8 mouse cellular contexts compared by ENCODE assay signal in the genomic region with DNA sequence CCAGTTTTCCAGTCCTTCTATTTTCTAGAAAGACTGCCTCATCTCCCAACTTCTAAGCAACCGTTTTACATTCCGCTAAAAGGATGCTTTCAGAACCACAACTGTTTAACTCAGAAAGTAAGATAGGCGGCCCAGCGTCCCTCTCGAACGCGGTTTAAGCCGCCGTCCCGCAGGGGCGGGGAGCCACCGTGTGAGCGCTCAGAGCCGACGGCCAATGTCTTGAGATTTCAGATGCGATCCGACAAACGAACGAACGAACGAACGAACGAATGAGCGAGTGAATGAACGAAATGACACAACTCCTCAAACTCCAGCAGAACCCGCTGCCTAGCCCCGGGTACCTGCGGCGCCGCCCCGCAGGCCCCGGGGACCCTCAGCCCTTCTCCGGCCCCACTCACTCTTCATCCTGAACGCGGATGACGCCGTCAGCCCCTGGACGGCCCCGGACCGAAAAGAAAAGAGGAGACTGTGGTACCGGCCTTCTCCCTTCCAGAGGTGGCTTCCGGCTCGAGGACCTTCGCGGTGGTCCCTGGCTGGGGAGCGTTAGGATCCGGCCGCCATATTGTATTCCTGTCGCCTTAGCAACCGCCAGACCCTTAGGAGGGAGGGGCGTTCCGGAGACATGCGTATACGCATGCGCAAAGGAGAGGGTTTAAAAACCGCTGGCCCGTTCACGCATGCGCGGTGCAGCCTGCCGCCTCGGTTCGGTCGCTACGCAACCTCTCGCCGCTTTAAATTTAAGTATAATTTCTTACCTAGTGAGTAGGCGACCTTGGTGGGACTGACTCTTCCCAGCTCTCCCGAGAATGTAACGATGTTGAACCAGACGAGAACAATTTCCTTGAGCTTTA. TPM values are rescaled to one million over a fixed set of nuclear protein-coding genes. Genes with fewer than 3 reads are reported as not detected.
A peak's percentile ranks its signal among the peaks of the same experiment; 100 is the strongest.
DNase-seq lines count a peak whose midpoint lies in the region; ATAC-seq and TF ChIP-seq lines count a peak whose summit lies in the region.

A gene (minus strand): TSS at position 592 of the 851 bp plus-strand sequence.

- no peaks in the 10 kb centered on the region for H3K9me3 ChIP-seq in G1E (replicated peaks)
- H3K9me3 ChIP-seq in forebrain, postnatal 0 days (ENCODE audit: low read length), result no peaks in the 10 kb centered on the region
- H3K9me3 ChIP-seq in lung, embryonic 16.5 days (ENCODE audit: control insufficient read depth, low read length), result no peaks in the 10 kb centered on the region

- peaks cover 32% of the 10 kb centered on the region for H3K27me3 ChIP-seq in G1E (ENCODE audit: insufficient read depth, low read length)
- peaks cover 12% of the 10 kb centered on the region; the same call in 1 of the 2 replicates for H3K27me3 ChIP-seq in forebrain, postnatal 0 days (ENCODE audit: insufficient read depth, low read length)
- H3K27me3 ChIP-seq in lung, embryonic 16.5 days (ENCODE audit: control insufficient read depth, insufficient read depth, low read depth, low read length), result no peaks in the 10 kb centered on the region

- peak; percentile 95 for DNase-seq in G1E (ENCODE audit: low spot score)
- peak; percentile 94 to 97 for DNase-seq in cerebellum, adult 18-20 months
- peak; percentile 98 for DNase-seq in forebrain, postnatal 0 days
- DNase-seq in layer of hippocampus, adult 9-10 months (ENCODE audit: low spot score), result peak; percentile 90
- peak; percentile 99 for DNase-seq in ovary, postnatal 10 days (ENCODE audit: low spot score)
- DNase-seq in thymus, postnatal 10 days (ENCODE audit: low spot score in 2 of 2), result peak; percentile 93 to 98

- H3K9ac ChIP-seq in forebrain, postnatal 0 days, result peak within 1 kb of the TSS; percentile 53
- H3K9ac ChIP-seq in lung, embryonic 16.5 days (ENCODE audit: low read length), result peak within 1 kb of the TSS; percentile 66

- peak within 1 kb of the TSS; percentile 49 for H3K4me2 ChIP-seq in forebrain, postnatal 0 days (ENCODE audit: low read depth)
- H3K4me2 ChIP-seq in lung, embryonic 16.5 days (ENCODE audit: low read depth, low read length), result peak within 1 kb of the TSS; percentile 79

- peak; percentile 47 for ATAC-seq in G1E (ENCODE audit: extremely low read depth, insufficient number of reproducible peaks, low FRiP score, poor library complexity, severe bottlenecking)
- peak; percentile 88 for ATAC-seq in forebrain, postnatal 0 days
- peak; percentile 55 to 65 for ATAC-seq in hematopoietic stem cell, adult 5-6 weeks (replicated peaks in 1 of 2; ENCODE audit: insufficient read depth in 1 of 2, low FRiP score in 2 of 2, low TSS enrichment in 1 of 2, low read depth in 1 of 2, poor library complexity in 2 of 2, severe bottlenecking in 2 of 2)
- peak; percentile 62 for ATAC-seq in lung, embryonic 16.5 days (ENCODE audit: low read depth)

- H3K36me3 ChIP-seq in G1E (replicated peaks), result no peaks in the 10 kb centered on the region
- H3K36me3 ChIP-seq in forebrain, postnatal 0 days (ENCODE audit: insufficient read depth), result no peaks in the 10 kb centered on the region
- H3K36me3 ChIP-seq in lung, embryonic 16.5 days (ENCODE audit: control insufficient read depth, insufficient read depth, low read length), result no peaks in the 10 kb centered on the region

- TF ChIP-seq CTCF in G1E (IDR thresholded peaks at IDR 0.05; ENCODE audit: low read depth, low read length), result no peak
- TF ChIP-seq CTCF in forebrain, postnatal 0 days (IDR thresholded peaks at IDR 0.05; ENCODE audit: low read depth), result no peak

- H3K27ac ChIP-seq in forebrain, postnatal 0 days (ENCODE audit: low read depth, low read length), result peak within 1 kb of the TSS; percentile 55
- peak within 1 kb of the TSS; percentile 41; the same call in 1 of the 2 replicates for H3K27ac ChIP-seq in lung, embryonic 16.5 days (ENCODE audit: low read length)

- peak within 1 kb of the TSS; percentile 77 for H3K4me3 ChIP-seq in G1E (ENCODE audit: low read depth, low read length)
- H3K4me3 ChIP-seq in forebrain, postnatal 0 days (ENCODE audit: low read depth, low read length), result peak within 1 kb of the TSS; percentile 81
- H3K4me3 ChIP-seq in lung, embryonic 16.5 days (ENCODE audit: low read length), result peak within 1 kb of the TSS; percentile 86

- 2% methylated on average over 71 of the region's 71 CpGs for WGBS in forebrain, postnatal 0 days
- under 1% methylated on average over 71 of the region's 71 CpGs for WGBS in lung, embryonic 16.5 days

- H3K4me1 ChIP-seq in G1E (ENCODE audit: insufficient read depth, low read depth, low read length), result peaks cover 43% of the 10 kb centered on the region
- H3K4me1 ChIP-seq in forebrain, postnatal 0 days (ENCODE audit: insufficient read depth), result no peaks in the 10 kb centered on the region
- H3K4me1 ChIP-seq in lung, embryonic 16.5 days (replicated peaks; ENCODE audit: control insufficient read depth, insufficient read depth, low read length), result peaks cover 16% of the 10 kb centered on the region

RNA-seq across cellular contexts. Expression of the gene that starts here (rescaled TPM):
- total RNA-seq in G1E (2014; fragmentation: Nextera tagmentation) (0.49 and 3.3 TPM in 2 replicates), G1E (2017) (0.76 and 0.93 TPM in 2 replicates)
- 0.41 and 0.62 TPM in 2 replicates for polyA plus RNA-seq in G1E (2012)
- 12.8 and 20.5 TPM in 2 replicates for total RNA-seq in forebrain, postnatal 0 days (2014; rRNA removed)
- 20.6 and 22.1 TPM in 2 replicates for polyA plus RNA-seq in forebrain, postnatal 0 days (2015; fragmentation: Nextera tagmentation; extraction: Ambion mirVana)
- 0.25 and 0.31 TPM in 2 replicates for total RNA-seq in hematopoietic stem cell, adult 5-6 weeks (2017)
- polyA plus RNA-seq in lung, embryonic 16.5 days (2015; fragmentation: Nextera tagmentation; extraction: Ambion mirVana), result 7.9 and 9.8 TPM in 2 replicates

Comparison
In these comparisons a context has a peak if more than half of its experiments do, and no peak if none do; other contexts are left out.
1. Peak in every context shown above with its lines: DNase-seq, ATAC-seq, H3K4me3 ChIP-seq and H3K27ac ChIP-seq.
2. Peak in ATAC-seq in hematopoietic stem cell, adult 5-6 weeks; RNA of the gene not detected or under 1 TPM.